Mouse (Mus musculus) right cerebral cortex, postnatal 14 days (tissue): Measurements from ENCODE around the gene Pex14.

Source experiments
- DNase-seq: peaks from one replicate; pipeline ENCODE4 v3.0.0; 2022

The Pex14 gene

GRCm38 (mm10) chr4:149049351-149050159 lies 50.1 kb downstream of the Pex14 start:
- no peak for DNase-seq

DNA sequence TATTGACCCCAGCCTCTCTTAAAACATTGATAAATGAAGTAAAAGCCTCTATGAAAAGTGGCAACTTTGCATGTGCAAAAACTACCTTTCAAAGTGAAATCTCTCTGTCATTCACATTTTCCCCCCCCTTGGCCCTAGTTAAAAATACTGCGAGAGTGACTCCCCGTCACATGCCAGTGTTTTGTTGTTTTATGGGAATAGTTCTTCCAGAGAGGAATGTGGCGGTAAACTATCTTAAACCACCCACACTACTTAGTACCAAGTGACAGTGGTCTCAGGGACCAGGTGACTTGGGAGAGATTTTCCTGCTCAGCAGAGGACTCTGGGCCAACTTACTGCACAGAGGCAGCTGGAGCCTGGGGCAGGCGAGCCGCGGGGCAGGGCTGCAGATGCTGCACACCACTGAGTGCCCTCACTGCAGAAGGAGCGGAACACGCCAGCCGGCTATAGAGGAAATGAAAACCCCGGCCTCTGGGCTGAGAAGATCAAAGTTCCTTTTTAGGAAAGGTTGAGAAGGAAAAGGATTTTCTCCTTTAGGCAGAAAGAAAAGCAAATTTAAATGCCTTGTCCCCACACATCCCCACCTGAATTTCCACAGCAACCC lies 50.9 kb downstream of the Pex14 start:
- DNase-seq = no peak

DNA sequence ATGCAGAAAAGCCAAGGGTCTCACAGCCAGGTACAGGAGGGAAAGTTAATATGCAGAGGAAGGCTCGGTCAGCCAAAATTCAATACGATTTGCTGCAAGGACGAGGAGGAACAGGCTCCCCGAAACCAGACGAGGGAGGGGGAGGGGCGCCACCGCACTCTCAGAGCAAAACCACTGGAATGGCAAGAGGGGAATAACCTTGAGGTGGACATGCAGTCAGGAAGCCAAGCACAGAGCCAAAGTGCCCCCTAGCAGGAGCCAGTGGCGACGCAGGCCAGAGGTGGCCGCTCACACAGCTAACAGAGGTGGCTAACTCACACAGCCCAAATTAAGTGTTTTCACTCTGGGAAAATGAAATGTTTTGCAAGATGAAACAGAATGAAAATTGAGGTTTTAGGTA lies 52.3 kb downstream of the Pex14 start:
- DNase-seq = peak; percentile 26

DNA sequence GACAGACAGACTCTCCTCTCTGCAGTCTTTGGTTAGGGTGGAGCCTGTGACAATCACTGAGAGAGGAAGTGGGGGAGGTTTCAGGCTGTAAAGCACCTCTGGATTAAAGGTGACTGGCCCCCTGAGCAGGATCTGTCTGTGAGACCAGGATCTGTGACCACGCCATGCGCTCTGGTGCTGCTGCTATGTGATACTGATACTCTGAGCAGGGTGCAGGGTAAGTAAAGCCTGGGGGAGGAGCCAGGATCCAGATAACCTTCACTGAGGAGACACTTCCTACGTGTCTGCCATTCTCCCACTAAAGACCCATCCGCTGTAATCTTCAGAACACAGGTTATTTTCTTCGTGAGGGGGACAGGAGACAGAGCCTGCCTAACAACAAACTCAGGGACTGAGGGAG lies 53.8 kb downstream of the Pex14 start:
- no peak for DNase-seq

DNA sequence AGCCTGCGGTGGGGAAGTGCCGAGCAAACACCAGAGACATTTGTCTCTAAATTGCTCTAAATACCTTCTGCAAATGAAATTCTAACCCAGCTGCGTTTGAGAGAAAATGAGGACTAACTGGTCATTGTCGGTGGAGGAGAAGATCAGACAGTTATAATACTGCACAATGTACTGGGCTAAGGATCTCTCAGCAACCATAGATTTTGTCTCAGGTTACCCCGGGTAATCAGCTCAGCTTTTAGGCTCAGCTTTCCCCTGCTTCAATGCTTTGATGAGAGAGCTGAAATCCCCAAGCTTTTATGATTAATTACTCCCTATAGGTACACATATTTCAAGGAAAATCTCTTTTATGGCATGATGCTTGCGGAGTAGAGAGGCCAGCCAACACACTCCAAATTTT lies 59.4 kb downstream of the Pex14 start:
- DNase-seq = no peak

- no peak for DNase-seq
Measured at GRCm38 (mm10) chr4:149037706-149038105, 62.0 kb downstream of the Pex14 start.

GRCm38 (mm10) chr4:149036592-149036991 lies 63.1 kb downstream of the Pex14 start:
- no peak for DNase-seq

- DNase-seq = no peak
Measured at GRCm38 (mm10) chr4:149031507-149031906, 68.2 kb downstream of the Pex14 start.

DNA sequence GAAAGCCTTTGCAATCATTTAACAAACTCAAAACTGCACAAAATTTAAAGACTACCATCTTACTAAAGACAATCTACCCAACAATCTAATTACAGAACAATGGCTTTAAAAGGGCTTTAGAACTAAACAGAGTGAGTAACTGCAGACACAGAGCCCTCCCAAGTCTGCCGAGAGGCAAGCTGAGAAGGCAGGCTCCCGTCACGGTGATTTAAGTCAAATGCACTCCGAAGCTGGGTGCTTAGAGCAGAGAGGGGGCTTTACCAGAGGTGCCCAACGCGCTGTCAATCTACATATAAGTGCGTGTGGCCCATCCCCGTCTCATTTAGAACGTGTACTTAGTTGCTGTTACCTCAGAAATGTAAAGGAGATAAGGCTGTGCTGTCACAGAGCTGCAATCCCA lies 72.1 kb downstream of the Pex14 start:
- DNase-seq = no peak

- DNase-seq = no peak
Measured at GRCm38 (mm10) chr4:149025242-149025641, 74.4 kb downstream of the Pex14 start.

- no peak for DNase-seq
Measured at GRCm38 (mm10) chr4:149021021-149021420, 78.7 kb downstream of the Pex14 start.

- no peak for DNase-seq
Measured at GRCm38 (mm10) chr4:149019456-149019855, 80.2 kb downstream of the Pex14 start.

DNA sequence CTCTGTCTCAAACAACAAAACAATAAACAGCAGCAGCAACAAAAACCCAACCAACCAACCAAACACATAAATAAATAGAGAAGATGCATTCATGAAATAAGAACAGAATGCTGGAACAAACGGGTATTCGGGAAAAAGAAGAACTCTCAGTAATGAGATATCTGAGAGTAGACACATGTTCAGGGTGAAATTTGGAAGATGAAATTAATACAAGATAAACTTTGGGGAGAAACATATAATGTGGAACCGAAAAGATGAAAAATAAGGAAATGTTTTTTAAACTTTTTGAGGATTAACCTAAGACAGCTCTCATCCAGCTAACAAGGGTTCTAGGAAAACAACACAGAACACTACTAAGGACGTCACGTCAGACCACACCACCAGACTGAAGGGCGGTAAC lies 92.9 kb downstream of the Pex14 start:
- DNase-seq = no peak

DNA sequence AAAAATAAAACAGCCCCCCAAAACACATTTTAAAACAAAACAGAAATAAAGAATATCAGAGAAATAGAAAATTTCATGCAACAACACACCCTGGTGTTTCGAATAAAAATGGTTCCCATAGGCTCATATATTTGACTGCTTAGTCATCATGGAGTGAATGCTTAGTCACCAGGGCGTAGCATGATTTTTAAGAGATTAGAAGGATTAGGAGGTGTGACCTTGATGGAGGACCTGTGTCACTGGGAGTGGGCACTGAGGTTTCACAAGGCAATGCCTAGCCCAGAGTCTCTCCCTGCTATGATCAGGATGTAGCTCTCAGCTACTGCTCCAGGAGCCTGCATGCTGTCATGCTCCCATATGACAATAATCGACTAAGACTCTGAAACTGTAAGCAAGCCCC lies 93.6 kb downstream of the Pex14 start:
- no peak for DNase-seq

- DNase-seq = no peak
Measured at GRCm38 (mm10) chr4:149002441-149003093, 97.1 kb downstream of the Pex14 start.

DNA sequence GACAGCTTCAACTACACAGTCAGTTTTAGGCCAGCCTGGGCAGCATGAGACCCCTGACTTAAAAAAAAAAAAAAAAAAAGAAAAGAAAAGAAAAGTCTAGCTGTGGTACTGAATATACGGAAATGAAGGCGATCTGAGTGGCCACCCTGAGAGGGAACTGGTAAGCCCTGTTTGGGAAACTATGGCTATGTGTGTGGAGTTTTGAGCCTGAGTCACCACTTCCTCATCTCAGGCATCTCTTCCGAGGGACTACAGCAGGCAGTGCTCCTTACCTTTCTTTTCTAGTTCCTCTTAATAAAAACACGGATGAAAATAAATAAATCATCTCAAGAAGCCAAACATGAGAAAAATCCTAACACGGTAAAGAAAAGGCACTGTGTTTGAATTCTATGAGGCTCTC lies 98.2 kb downstream of the Pex14 start:
- no peak for DNase-seq

DNA sequence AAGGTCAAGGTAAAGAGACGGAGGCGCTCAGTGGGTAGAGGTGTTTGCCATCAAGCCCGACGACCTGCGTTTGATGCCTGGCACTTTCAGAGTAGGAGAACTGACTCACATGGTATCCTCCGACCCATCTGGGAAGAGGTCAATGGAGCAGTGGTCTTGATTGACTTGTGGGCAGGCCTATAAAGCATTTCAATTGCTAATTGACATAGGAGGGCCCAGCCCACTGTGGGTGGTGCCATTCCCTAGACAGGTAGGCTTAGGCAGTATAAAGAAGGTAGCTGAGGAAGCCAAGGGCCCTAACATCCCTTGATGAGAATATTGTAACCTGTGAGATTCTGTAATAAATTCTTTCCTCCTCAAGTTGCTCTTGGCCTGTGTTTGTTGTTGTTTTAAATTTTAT lies 98.9 kb downstream of the Pex14 start:
- DNase-seq = no peak

DNA sequence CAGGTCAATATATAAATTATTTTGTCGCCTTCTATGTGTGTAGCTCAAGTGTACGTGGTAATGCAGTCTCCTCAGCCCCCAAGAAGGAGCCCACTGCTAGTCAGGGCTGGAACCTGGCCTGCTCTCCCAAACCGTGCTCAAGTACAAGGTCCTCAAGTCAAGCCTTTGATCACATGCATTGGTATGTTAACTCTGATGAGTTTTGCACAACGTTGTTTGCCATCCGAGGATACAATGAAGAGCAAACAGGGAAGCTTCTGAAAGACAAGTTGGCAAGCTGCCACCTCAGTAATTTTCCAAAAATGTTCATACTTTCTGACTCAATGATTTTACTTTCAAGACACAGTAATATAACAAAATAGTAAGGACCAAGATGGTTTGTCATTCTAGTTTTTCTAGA lies 105.7 kb downstream of the Pex14 start:
- DNase-seq = no peak

- no peak for DNase-seq
Measured at GRCm38 (mm10) chr4:148990038-148990437, 109.6 kb downstream of the Pex14 start.

DNA sequence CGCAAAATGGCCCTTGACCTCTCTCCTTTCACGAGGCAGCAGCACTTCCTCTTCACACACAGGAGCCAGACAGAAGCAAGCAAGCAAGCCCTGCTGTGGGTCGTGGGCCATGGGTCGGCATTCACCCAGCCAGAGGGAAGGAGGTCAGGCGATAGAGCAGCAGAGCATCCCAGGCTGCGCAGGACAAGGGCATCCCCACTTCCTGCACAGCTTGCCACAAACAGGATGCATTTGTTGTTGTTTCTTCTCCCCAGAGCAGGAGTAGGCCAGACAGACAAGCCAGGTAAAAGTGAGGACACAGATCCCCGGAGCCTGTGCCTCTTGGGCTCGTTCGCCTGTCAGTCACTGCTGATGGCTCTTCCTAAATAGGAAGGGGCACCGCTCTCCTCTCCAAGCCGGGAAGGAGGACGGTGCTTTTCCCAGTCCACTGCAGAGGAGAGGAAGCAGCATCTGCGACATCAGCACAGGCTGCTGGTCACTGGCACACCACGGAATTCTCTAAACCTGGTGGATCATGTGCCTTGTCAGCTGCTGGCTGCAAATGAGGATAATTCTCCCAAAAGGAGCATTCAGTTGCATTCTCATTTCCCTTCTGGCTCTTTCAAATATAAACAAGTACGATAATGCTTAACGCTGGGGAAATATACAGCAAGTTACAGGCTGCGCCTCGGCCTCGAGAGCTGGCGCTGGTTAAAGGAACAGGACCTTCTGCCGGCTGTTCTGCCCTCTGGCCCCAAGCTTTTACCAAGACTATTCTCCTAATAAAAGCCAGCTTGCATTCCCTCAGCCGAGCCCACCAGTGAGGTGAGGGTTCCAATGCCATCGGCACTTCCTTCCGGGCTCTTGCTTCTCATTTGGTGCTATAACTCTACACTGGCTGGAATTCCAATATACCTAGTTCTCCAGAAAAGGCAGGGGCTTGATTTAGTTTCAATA lies 113.9 kb downstream of the Pex14 start:
- DNase-seq = no peak

DNA sequence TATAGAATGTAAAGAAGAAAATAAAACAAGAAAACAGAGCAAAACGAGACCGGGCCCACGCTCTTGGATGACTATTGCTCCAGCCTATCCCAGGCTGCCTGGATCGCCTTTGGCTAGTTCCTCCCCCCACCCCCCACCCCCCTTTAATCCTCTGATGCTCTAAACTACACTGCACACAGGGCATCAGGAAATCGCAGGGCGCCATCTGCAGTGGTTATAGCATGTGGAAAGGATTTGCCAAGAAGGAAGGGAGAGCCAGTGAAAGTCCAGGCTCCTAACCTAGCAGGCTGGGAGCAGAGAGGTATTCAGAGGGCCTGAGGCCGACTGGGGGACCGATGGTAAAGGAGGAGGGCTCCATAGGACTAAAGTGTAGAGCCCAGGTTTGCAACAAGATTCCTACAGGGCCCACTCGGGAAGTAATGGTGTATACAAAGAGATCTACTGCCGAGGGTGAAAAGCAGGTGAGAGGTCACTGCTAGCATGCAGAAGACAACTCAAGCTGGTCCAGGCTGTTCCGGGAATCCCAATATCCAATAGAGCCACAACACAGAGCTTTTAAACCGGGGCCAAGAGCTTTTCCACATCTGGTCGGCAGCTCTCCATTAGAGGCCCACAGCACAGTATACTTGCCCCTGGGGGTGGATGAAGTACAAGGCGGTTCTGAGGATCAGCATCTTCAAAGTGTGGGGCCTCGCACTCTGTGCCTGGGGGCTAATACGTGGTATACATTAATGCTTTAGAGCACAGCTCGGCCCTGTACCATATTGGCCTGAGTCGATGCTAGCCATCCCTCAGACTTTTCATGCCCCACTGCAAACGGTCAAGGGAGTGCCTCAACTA lies 114.8 kb downstream of the Pex14 start:
- DNase-seq = no peak

- no peak for DNase-seq
Measured at GRCm38 (mm10) chr4:148982274-148982673, 117.4 kb downstream of the Pex14 start.
